Mouse (Mus musculus): ENCODE results near the gene Col11a2.

DNA sequence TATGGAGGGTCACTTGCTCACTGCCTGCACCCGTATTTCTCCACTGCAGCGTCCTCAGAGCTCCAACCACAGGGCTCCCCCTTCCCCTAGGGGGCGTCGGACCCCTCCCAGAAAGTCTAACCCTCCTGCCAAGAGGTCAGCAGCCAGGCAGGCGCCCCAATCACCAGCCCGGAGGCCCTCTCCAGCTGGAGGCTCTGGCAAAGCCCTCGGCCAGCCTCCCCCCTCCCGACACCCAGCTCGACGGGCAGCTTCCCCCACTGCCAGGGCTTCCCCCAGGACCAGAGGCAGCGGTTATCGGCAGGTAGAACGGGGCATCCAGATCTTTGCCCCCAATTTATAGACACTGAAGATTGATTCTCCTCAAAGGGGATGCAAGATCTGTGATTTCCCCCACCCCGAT is 6.7 kb downstream of the Col11a2 start:
- TF ChIP-seq MAFK (IDR thresholded peaks at IDR 0.05; ENCODE audit: insufficient read depth, low read depth, low read length) (no peak), HCFC1 (IDR thresholded peaks at IDR 0.05; ENCODE audit: borderline replicate concordance, insufficient read depth, low read length) (no peak)
